Mouse (Mus musculus) kidney, postnatal 0 days (tissue): ENCODE results near the gene Tspo. TPM values are rescaled to one million over a fixed set of nuclear protein-coding genes. Genes with fewer than 3 reads are reported as not detected.

ENCODE experiments used
- ATAC-seq: fragments of 200-750 bp; cut with Nextera tagmentation; replicated peaks from 2 replicates; pipeline ENCODE4 v1.8.0; 2017; ENCODE audit warnings: low read depth, moderate number of reproducible peaks, moderate TSS enrichment, moderate library complexity; ENCODE audit not compliant: low FRiP score
- DNase-seq: peaks from one replicate; pipeline ENCODE4 v3.0.0-alpha.2; 2016; ENCODE audit warnings: low spot score
- H3K27ac ChIP-seq: fragments of 300-500 bp; sonication (generic); 2 replicates; pipeline ENCODE4 v1.5.1; 2014; ENCODE audit warnings: mild to moderate bottlenecking
- H3K27me3 ChIP-seq: fragments of 300-500 bp; sonication (generic); 2 replicates; pipeline ENCODE4 v1.6.1; 2014; ENCODE audit warnings: low read length, mixed read lengths; ENCODE audit not compliant: insufficient read depth
- H3K36me3 ChIP-seq: fragments of 300-500 bp; sonication (generic); 2 replicates; pipeline ENCODE4 v1.6.1; 2014; ENCODE audit warnings: low read length, mixed read lengths; ENCODE audit not compliant: insufficient read depth
- H3K4me1 ChIP-seq: fragments of 300-500 bp; sonication (generic); replicated peaks from 2 replicates; pipeline ENCODE4 v1.6.1; 2014; ENCODE audit warnings: antibody characterized with exemption, low read length, mixed read lengths; ENCODE audit not compliant: insufficient read depth
- H3K4me2 ChIP-seq: fragments of 300-500 bp; sonication (generic); 2 replicates; pipeline ENCODE4 v1.6.1; 2014; ENCODE audit warnings: mild to moderate bottlenecking, low read length, moderate library complexity, mixed read lengths
- H3K4me3 ChIP-seq: fragments of 300-500 bp; sonication (generic); replicated peaks from 2 replicates; pipeline ENCODE4 v1.5.1; 2014; ENCODE audit warnings: low read depth, low read length
- H3K9ac ChIP-seq: fragments of 300-500 bp; sonication (generic); 2 replicates; pipeline ENCODE4 v1.6.1; 2014; ENCODE audit warnings: low read depth, low read length
- H3K9me3 ChIP-seq: fragments of 300-500 bp; sonication (generic); replicated peaks from 2 replicates; pipeline ENCODE4 v1.6.1; 2016; ENCODE audit warnings: low read length, inconsistent platforms, mixed read lengths
- CTCF ChIP-seq: IDR thresholded peaks from 2 replicates; pipeline ENCODE4 v1.5.1; 2016; ENCODE audit warnings: antibody characterized with exemption, low read depth, mild to moderate bottlenecking, moderate library complexity
- WGBS: fragments of 180-500 bp; shearing (Covaris S2); extraction: QIAGEN DNeasy Blood & Tissue Kit; methylation state at CpG from one replicate; pipeline ENCODE4 v1.1.7; 2014; 5-methylcytosine and 5-hydroxymethylcytosine counted together
- polyA plus RNA-seq: library from polyadenylated mRNA; unstranded; fragments of >200 nt; fragmentation: Nextera tagmentation; extraction: Ambion mirVana; gene quantifications from 2 replicates; pipeline ENCODE4 v1.2.1, GENCODE M21; 2015

Tspo gene
- polyA plus RNA-seq, 1 experiment from 2014 or later: 169 TPM

- no peaks in the 10 kb centered on the region for H3K9me3 ChIP-seq
- no peaks in the 10 kb centered on the region for H3K27me3 ChIP-seq
- ATAC-seq: peak; percentile 80
- TF ChIP-seq CTCF: no peak
- 0 out of 2 replicates have a peak, but pooled peaks cover 10% of the 10 kb centered on the region for H3K36me3 ChIP-seq
- peak; percentile 94 for DNase-seq
- H3K27ac ChIP-seq: peak overlapping the region; percentile 95
- H3K4me1 ChIP-seq: 0 out of 2 replicates have a peak, but pooled peaks cover 4% of the 10 kb centered on the region
- under 1% methylated on average over 72 of the region's 74 CpGs for WGBS
- peak overlapping the region; percentile 92 for H3K4me2 ChIP-seq
- peak overlapping the region; percentile 91 for H3K9ac ChIP-seq
- H3K4me3 ChIP-seq: peak overlapping the region; percentile 89
These were observed 8.0 kb upstream of the Tspo start for GRCm38 (mm10) chr15:83555161-83555974.

- H3K4me1 ChIP-seq: no peaks in the 10 kb centered on the region
- ATAC-seq: no peak
- DNase-seq: no peak
- H3K9ac ChIP-seq: no peak overlapping the region
- 67% methylated on average over 5 of the region's 5 CpGs for whole genome bisulfite sequencing
- H3K36me3 ChIP-seq: no peaks in the 10 kb centered on the region
- no peak overlapping the region for H3K4me2 ChIP-seq
- H3K4me3 ChIP-seq: no peak overlapping the region
- no peak overlapping the region for H3K27ac ChIP-seq
- H3K27me3 ChIP-seq: no peaks in the 10 kb centered on the region
- H3K9me3 ChIP-seq: no peaks in the 10 kb centered on the region
- TF ChIP-seq CTCF: no peak
These were observed 2.4 kb upstream of the Tspo start for GRCm38 (mm10) chr15:83560941-83561477.

- H3K4me1 ChIP-seq: no peaks in the 10 kb centered on the region
- peak overlapping the region; percentile 43 for H3K4me3 ChIP-seq
- no peak for TF ChIP-seq CTCF
- H3K27me3 ChIP-seq: no peaks in the 10 kb centered on the region
- DNase-seq: peak; percentile 72
- H3K4me2 ChIP-seq: peak overlapping the region; percentile 98
- peak; percentile 57 for ATAC-seq
- H3K36me3 ChIP-seq: no peaks in the 10 kb centered on the region
- no peaks in the 10 kb centered on the region for H3K9me3 ChIP-seq
- H3K9ac ChIP-seq: no peak overlapping the region
- 0 out of 2 replicates have a peak overlapping the region, but pooled peaks have one; percentile 69 for H3K27ac ChIP-seq
- 38% methylated on average over 15 of the region's 15 CpGs for WGBS
These were observed 644 bp upstream of the Tspo start for GRCm38 (mm10) chr15:83562626-83563270.

- Histone ChIP-seq H3K4me3 (peak overlapping the region; percentile 43), H3K9ac (peak overlapping the region; percentile 67), H3K4me2 (peak overlapping the region; percentile 98), H3K9me3 (no peaks in the 10 kb centered on the region), H3K36me3 (no peaks in the 10 kb centered on the region), H3K27me3 (no peaks in the 10 kb centered on the region), H3K4me1 (no peaks in the 10 kb centered on the region), H3K27ac (peak overlapping the region; percentile 69)
- ATAC-seq (peak; percentile 55), DNase-seq (peak; percentile 57)
- 3% methylated on average over 27 of the region's 27 CpGs for WGBS
- no peak for TF ChIP-seq CTCF
These were observed 662 bp downstream of the Tspo start for GRCm38 (mm10) chr15:83563857-83564651.

- no peaks in the 10 kb centered on the region for H3K27me3 ChIP-seq
- no peaks in the 10 kb centered on the region for H3K9me3 ChIP-seq
- H3K27ac ChIP-seq: no peak overlapping the region
- no peak overlapping the region for H3K9ac ChIP-seq
- ATAC-seq (no peak), DNase-seq (no peak)
- no peaks in the 10 kb centered on the region for H3K4me1 ChIP-seq
- H3K4me2 ChIP-seq: no peak overlapping the region
- H3K36me3 ChIP-seq: no peaks in the 10 kb centered on the region
- no peak overlapping the region for H3K4me3 ChIP-seq
- TF ChIP-seq CTCF: no peak
- WGBS: 77% methylated on average over 3 of the region's 3 CpGs
These were observed 2.0 kb downstream of the Tspo start for GRCm38 (mm10) chr15:83565434-83565833.

- H3K9me3 ChIP-seq: no peaks in the 10 kb centered on the region
- H3K4me2 ChIP-seq: no peak overlapping the region
- ATAC-seq: no peak
- TF ChIP-seq CTCF: no peak
- no peak overlapping the region for H3K27ac ChIP-seq
- WGBS: 73% methylated on average over 5 of the region's 5 CpGs
- H3K4me1 ChIP-seq: no peaks in the 10 kb centered on the region
- no peak overlapping the region for H3K4me3 ChIP-seq
- H3K27me3 ChIP-seq: no peaks in the 10 kb centered on the region
- H3K9ac ChIP-seq: no peak overlapping the region
- DNase-seq: no peak
- no peaks in the 10 kb centered on the region for H3K36me3 ChIP-seq
These were observed 2.6 kb downstream of the Tspo start for GRCm38 (mm10) chr15:83566006-83566405.
